27 mouse cellular contexts compared by ENCODE assay signal in the genomic region with DNA sequence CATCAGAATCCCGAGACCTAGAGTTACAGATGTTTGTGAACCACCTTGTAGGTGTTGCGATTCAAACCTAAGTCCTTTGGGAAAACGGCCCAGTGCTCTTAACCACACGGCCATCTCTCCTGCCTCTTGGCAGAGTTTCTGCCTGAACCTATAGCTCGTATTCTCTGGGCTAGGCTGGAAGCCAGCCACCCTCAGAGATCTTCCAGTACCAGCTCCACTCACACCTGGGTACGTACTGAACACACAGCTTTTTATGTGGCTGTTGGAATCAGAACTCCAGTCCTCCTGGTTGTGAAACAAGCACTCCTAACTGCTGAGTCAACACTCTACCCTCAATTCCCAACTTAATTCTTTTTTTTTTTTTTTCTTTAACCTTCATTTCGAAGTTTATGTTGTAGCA. TPM values are rescaled to one million over a fixed set of nuclear protein-coding genes. Genes with fewer than 3 reads are reported as not detected.
DNase-seq lines count a peak whose midpoint lies in the region; ATAC-seq lines count a peak whose summit lies in the region.
"Had no signal": no experiment of that assay in that cellular context is flagged by ENCODE, and none has a peak within 500 bp of the region (broad histone marks: within the 10 kb centered on the region; RNA-seq: fewer than 3 reads in every experiment).

No protein-coding gene starts in this region.

- no peaks in the 10 kb centered on the region for H3K27me3 ChIP-seq in lung, embryonic 16.5 days (ENCODE audit: control insufficient read depth, insufficient read depth, low read depth, low read length)
- H3K27me3 ChIP-seq in midbrain, embryonic 10.5 days (ENCODE audit: low read depth, poor library complexity, severe bottlenecking) = no peaks in the 10 kb centered on the region
- H3K27me3 ChIP-seq: CH12.LX; embryonic facial prominence, embryonic 12.5 days; forebrain, embryonic 12.5 days had no signal

- peak; percentile 43 for DNase-seq in heart, adult 11 months
- DNase-seq in heart, postnatal 14 days = no peak
- no peak for DNase-seq in lung, postnatal 4 days
- peak; percentile 13 for DNase-seq in lung, postnatal 25 days (ENCODE audit: low spot score)
- no peak for DNase-seq in lung, postnatal 10 days
- peak; percentile 54 for DNase-seq in fat pad, adult 2 months (ENCODE audit: extremely low read depth, low read depth, low spot score)
- DNase-seq in midbrain, embryonic 10.5 days (ENCODE audit: low spot score) = no peak
- DNase-seq: adrenal gland, adult 8-10 months; adrenal gland, postnatal 14 days; adrenal gland, postnatal 36 days; B cell, adult 2 months; cerebellum, adult 11-12 months; cerebellum, adult 2 months; cerebellum, adult 9-10 months; cerebellum, postnatal 10 days; cerebellum, postnatal 25 days had no signal

- intact Hi-C loops in heart, postnatal 14 days (cut with DNase I) = no loop called here

- H3K4me2 ChIP-seq in lung, embryonic 16.5 days (ENCODE audit: low read depth, low read length) = no peak overlapping the region
- H3K4me2 ChIP-seq: embryonic facial prominence, embryonic 12.5 days; forebrain, embryonic 12.5 days had no signal

- no peak overlapping the region for H3K9ac ChIP-seq in lung, embryonic 16.5 days (ENCODE audit: low read length)
- H3K9ac ChIP-seq: embryonic facial prominence, embryonic 12.5 days; forebrain, embryonic 12.5 days had no signal

- WGBS in lung, embryonic 16.5 days = 63% methylated on average over 7 of the region's 7 CpGs
- 89% methylated on average over 7 of the region's 7 CpGs for WGBS in midbrain, embryonic 10.5 days

- H3K36me3 ChIP-seq in lung, embryonic 16.5 days (ENCODE audit: control insufficient read depth, insufficient read depth, low read length) = no peaks in the 10 kb centered on the region
- no peaks in the 10 kb centered on the region for H3K36me3 ChIP-seq in midbrain, embryonic 10.5 days
- H3K36me3 ChIP-seq: embryonic facial prominence, embryonic 10.5 days; embryonic facial prominence, embryonic 12.5 days; forebrain, embryonic 10.5 days; forebrain, embryonic 12.5 days; G1E had no signal

- H3K4me3 ChIP-seq in lung, embryonic 16.5 days (ENCODE audit: low read length) = no peak overlapping the region
- no peak overlapping the region for H3K4me3 ChIP-seq in midbrain, embryonic 10.5 days
- H3K4me3 ChIP-seq: embryonic facial prominence, embryonic 10.5 days; embryonic facial prominence, embryonic 12.5 days; forebrain, embryonic 10.5 days; forebrain, embryonic 12.5 days had no signal

- no peak overlapping the region for H3K27ac ChIP-seq in lung, embryonic 16.5 days (ENCODE audit: low read length)
- no peak overlapping the region for H3K27ac ChIP-seq in midbrain, embryonic 10.5 days (replicated peaks)
- H3K27ac ChIP-seq: embryonic facial prominence, embryonic 10.5 days; embryonic facial prominence, embryonic 12.5 days; forebrain, embryonic 12.5 days had no signal

- no peaks in the 10 kb centered on the region; the same call in 1 of the 2 replicates for H3K4me1 ChIP-seq in lung, embryonic 16.5 days (replicated peaks; ENCODE audit: control insufficient read depth, insufficient read depth, low read length)
- peaks cover 12% of the 10 kb centered on the region for H3K4me1 ChIP-seq in midbrain, embryonic 10.5 days

- no peaks in the 10 kb centered on the region for H3K9me3 ChIP-seq in lung, embryonic 16.5 days (ENCODE audit: control insufficient read depth, low read length)
- no peaks in the 10 kb centered on the region for H3K9me3 ChIP-seq in midbrain, embryonic 10.5 days (replicated peaks)
- H3K9me3 ChIP-seq: embryonic facial prominence, embryonic 10.5 days; embryonic facial prominence, embryonic 12.5 days; forebrain, embryonic 10.5 days; forebrain, embryonic 12.5 days; G1E had no signal

- peak; percentile 57; the same call in 1 of the 2 replicates for ATAC-seq in lung, embryonic 16.5 days (ENCODE audit: low read depth)
- ATAC-seq: activated CD4-positive, CD25-positive, alpha-beta regulatory T cell, adult 4 months; CD4-positive, CD25-positive, alpha-beta regulatory T cell, adult 4 months; forebrain, embryonic 14.5 days; Patski had no signal

RNA-seq across cellular contexts. Expression of a gene that starts 46.1 kb away (rescaled TPM):
- 10 to 100 TPM; 38.9 to 41.7 TPM for total RNA-seq in heart, postnatal 14 days (2021)
- 89.1 and 90.2 TPM in 2 replicates for polyA plus RNA-seq in lung, embryonic 16.5 days (2015; fragmentation: Nextera tagmentation; extraction: Ambion mirVana)
- 128 and 131 TPM in 2 replicates for polyA plus RNA-seq in midbrain, embryonic 10.5 days (2016; fragmentation: Nextera tagmentation; extraction: Ambion mirVana)

Comparison
In these comparisons a context has a peak if more than half of its experiments do, and no peak if none do; other contexts are left out.
1. DNase-seq: peak in heart, adult 11 months (single experiment), lung, postnatal 25 days (single experiment) and fat pad, adult 2 months (single experiment); none in heart, postnatal 14 days (0 of 2), lung, postnatal 4 days (0 of 2), lung, postnatal 10 days (single experiment) and midbrain, embryonic 10.5 days (single experiment).